Mouse (Mus musculus): ENCODE measurements around the gene Gm5741. TPM values are rescaled to one million over a fixed set of nuclear protein-coding genes. Genes with fewer than 3 reads are reported as not detected.
"Not testable (repeated sequence)": the region's sequence is repeated elsewhere in the genome, so short reads cannot be mapped to it uniquely, and the experiment has no call there.

Gene Gm5741
- polyA plus RNA-seq, 1 experiment from 2014 or later = not detected

- ATAC-seq (ENCODE audit: low read depth) = no peak
Measured at GRCm38 (mm10) chr8:85091526-85092090, 23.8 kb upstream of the Gm5741 start.

GRCm38 (mm10) chr8:85090856-85091255 is 23.1 kb upstream of the Gm5741 start:
- H3K9me3 ChIP-seq (replicated peaks; ENCODE audit: control insufficient read depth, low read length) = no peaks in the 10 kb centered on the region
- H3K27ac ChIP-seq (ENCODE audit: low read length) = no peak overlapping the region
- no peaks in the 10 kb centered on the region for H3K27me3 ChIP-seq (ENCODE audit: control insufficient read depth, insufficient read depth, low read depth, low read length)
- H3K4me2 ChIP-seq (ENCODE audit: low read depth, low read length) = no peak overlapping the region
- H3K36me3 ChIP-seq (ENCODE audit: control insufficient read depth, insufficient read depth) = peaks cover 8% of the 10 kb centered on the region
- no peaks in the 10 kb centered on the region for H3K4me1 ChIP-seq (ENCODE audit: control insufficient read depth, low read depth, low read length)
- no peak overlapping the region for H3K4me3 ChIP-seq (ENCODE audit: low read depth, low read length)
- H3K9ac ChIP-seq (ENCODE audit: low read depth, low read length) = no peak overlapping the region
- WGBS (ENCODE audit: insufficient replicate concordance) = 85% methylated on average over 11 of the region's 11 CpGs
- no peak for ATAC-seq (ENCODE audit: low read depth)

More at GRCm38 (mm10) chr8:85091526-85092090, 23.8 kb upstream of the Gm5741 start:
- no peak overlapping the region for H3K27ac ChIP-seq (ENCODE audit: low read length)
- H3K4me1 ChIP-seq (ENCODE audit: control insufficient read depth, low read depth, low read length) = no peaks in the 10 kb centered on the region
- H3K4me2 ChIP-seq (ENCODE audit: low read depth, low read length) = no peak overlapping the region
- H3K9ac ChIP-seq (ENCODE audit: low read depth, low read length) = no peak overlapping the region
- H3K9me3 ChIP-seq (replicated peaks; ENCODE audit: control insufficient read depth, low read length) = no peaks in the 10 kb centered on the region
- peaks cover 8% of the 10 kb centered on the region for H3K36me3 ChIP-seq (ENCODE audit: control insufficient read depth, insufficient read depth)
- H3K4me3 ChIP-seq (ENCODE audit: low read depth, low read length) = no peak overlapping the region
- H3K27me3 ChIP-seq (ENCODE audit: control insufficient read depth, insufficient read depth, low read depth, low read length) = no peaks in the 10 kb centered on the region
- WGBS (ENCODE audit: insufficient replicate concordance) = 65% methylated on average over 21 of the region's 21 CpGs

GRCm38 (mm10) chr8:85088771-85089170 is 21.0 kb upstream of the Gm5741 start:
- Histone ChIP-seq H3K36me3 (ENCODE audit: control insufficient read depth, insufficient read depth) (peaks cover 11% of the 10 kb centered on the region), H3K27me3 (ENCODE audit: control insufficient read depth, insufficient read depth, low read depth, low read length) (no peaks in the 10 kb centered on the region)
- ATAC-seq (ENCODE audit: low read depth) = no peak

GRCm38 (mm10) chr8:85086238-85086637 is 18.5 kb upstream of the Gm5741 start:
- H3K9ac ChIP-seq (ENCODE audit: low read depth, low read length) = no peak overlapping the region
- H3K27me3 ChIP-seq (ENCODE audit: control insufficient read depth, insufficient read depth, low read depth, low read length) = no peaks in the 10 kb centered on the region
- ATAC-seq (ENCODE audit: low read depth) = no peak
- H3K4me1 ChIP-seq (ENCODE audit: control insufficient read depth, low read depth, low read length) = peaks cover 26% of the 10 kb centered on the region
- no peak overlapping the region for H3K4me3 ChIP-seq (ENCODE audit: low read depth, low read length)
- no peak overlapping the region for H3K27ac ChIP-seq (ENCODE audit: low read length)
- 70% methylated on average over 3 of the region's 3 CpGs for WGBS (ENCODE audit: insufficient replicate concordance)
- no peaks in the 10 kb centered on the region for H3K9me3 ChIP-seq (replicated peaks; ENCODE audit: control insufficient read depth, low read length)
- no peak overlapping the region for H3K4me2 ChIP-seq (ENCODE audit: low read depth, low read length)
- H3K36me3 ChIP-seq (ENCODE audit: control insufficient read depth, insufficient read depth) = peaks cover 11% of the 10 kb centered on the region

More at GRCm38 (mm10) chr8:85088771-85089170, 21.0 kb upstream of the Gm5741 start:
- Histone ChIP-seq H3K4me2 (ENCODE audit: low read depth, low read length) (no peak overlapping the region), H3K4me3 (ENCODE audit: low read depth, low read length) (no peak overlapping the region), H3K9me3 (replicated peaks; ENCODE audit: control insufficient read depth, low read length) (no peaks in the 10 kb centered on the region), H3K9ac (ENCODE audit: low read depth, low read length) (no peak overlapping the region), H3K27ac (ENCODE audit: low read length) (no peak overlapping the region), H3K4me1 (ENCODE audit: control insufficient read depth, low read depth, low read length) (peaks cover 6% of the 10 kb centered on the region)
- 61% methylated on average over 2 of the region's 2 CpGs for WGBS (ENCODE audit: insufficient replicate concordance)

- H3K27ac ChIP-seq (ENCODE audit: low read length) = no peak overlapping the region
- H3K36me3 ChIP-seq (ENCODE audit: control insufficient read depth, insufficient read depth) = peaks cover 11% of the 10 kb centered on the region
- no peaks in the 10 kb centered on the region for H3K9me3 ChIP-seq (replicated peaks; ENCODE audit: control insufficient read depth, low read length)
- H3K4me2 ChIP-seq (ENCODE audit: low read depth, low read length) = peak overlapping the region; percentile 91
- 49% methylated on average over 8 of the region's 8 CpGs for WGBS (ENCODE audit: insufficient replicate concordance)
- H3K4me1 ChIP-seq (ENCODE audit: control insufficient read depth, low read depth, low read length) = peaks cover 32% of the 10 kb centered on the region
- no peak overlapping the region for H3K9ac ChIP-seq (ENCODE audit: low read depth, low read length)
- H3K27me3 ChIP-seq (ENCODE audit: control insufficient read depth, insufficient read depth, low read depth, low read length) = no peaks in the 10 kb centered on the region
- ATAC-seq (ENCODE audit: low read depth) = no peak
- peak overlapping the region; percentile 78 for H3K4me3 ChIP-seq (ENCODE audit: low read depth, low read length)
Measured at GRCm38 (mm10) chr8:85084633-85085032, 16.9 kb upstream of the Gm5741 start.

GRCm38 (mm10) chr8:85083108-85083813 is 15.5 kb upstream of the Gm5741 start, which contains the start of gene Man2b1:
Man2b1 (plus strand) TSS chr8:85083270.
- WGBS (ENCODE audit: insufficient replicate concordance) = under 1% methylated on average over 30 of the region's 30 CpGs
- peaks cover 9% of the 10 kb centered on the region for H3K36me3 ChIP-seq (ENCODE audit: control insufficient read depth, insufficient read depth)
- peak within 1 kb of the TSS; percentile 74 for H3K9ac ChIP-seq (ENCODE audit: low read depth, low read length)
- H3K4me3 ChIP-seq (ENCODE audit: low read depth, low read length) = peak within 1 kb of the TSS; percentile 78
- peak; percentile 89 for ATAC-seq (ENCODE audit: low read depth)
- H3K27ac ChIP-seq (ENCODE audit: low read length) = peak within 1 kb of the TSS; percentile 45
- no peaks in the 10 kb centered on the region for H3K9me3 ChIP-seq (replicated peaks; ENCODE audit: control insufficient read depth, low read length)
- no peaks in the 10 kb centered on the region for H3K27me3 ChIP-seq (ENCODE audit: control insufficient read depth, insufficient read depth, low read depth, low read length)
- H3K4me1 ChIP-seq (ENCODE audit: control insufficient read depth, low read depth, low read length) = peaks cover 39% of the 10 kb centered on the region
- peak within 1 kb of the TSS; percentile 91 for H3K4me2 ChIP-seq (ENCODE audit: low read depth, low read length)

- not testable (repeated sequence) for H3K36me3 ChIP-seq (ENCODE audit: control insufficient read depth, insufficient read depth); H3K4me3 ChIP-seq (ENCODE audit: low read depth, low read length); H3K9me3 ChIP-seq (replicated peaks; ENCODE audit: control insufficient read depth, low read length); H3K9ac ChIP-seq (ENCODE audit: low read depth, low read length); H3K27me3 ChIP-seq (ENCODE audit: control insufficient read depth, insufficient read depth, low read depth, low read length); ATAC-seq (ENCODE audit: low read depth)
- peaks cover 40% of the 10 kb centered on the region for H3K4me1 ChIP-seq (ENCODE audit: control insufficient read depth, low read depth, low read length)
- H3K27ac ChIP-seq (ENCODE audit: low read length) = 0 out of 2 replicates have a peak overlapping the region, but pooled peaks have one; percentile 9
- 28% methylated on average over 4 of the region's 4 CpGs for WGBS (ENCODE audit: insufficient replicate concordance)
- H3K4me2 ChIP-seq (ENCODE audit: low read depth, low read length) = peak overlapping the region; percentile 11; the same call in 1 of the 2 replicates
Measured at GRCm38 (mm10) chr8:85082169-85082568, 14.4 kb upstream of the Gm5741 start.

GRCm38 (mm10) chr8:85081216-85081555 is 13.4 kb upstream of the Gm5741 start, which contains the start of gene Wdr83:
Wdr83 (minus strand) TSS chr8:85081306.
- 0% methylated on average over 9 of the region's 9 CpGs for WGBS (ENCODE audit: insufficient replicate concordance)
- Histone ChIP-seq H3K36me3 (ENCODE audit: control insufficient read depth, insufficient read depth) (peaks cover 8% of the 10 kb centered on the region; the same call in 1 of the 2 replicates), H3K4me3 (ENCODE audit: low read depth, low read length) (peak within 1 kb of the TSS; percentile 89), H3K9me3 (replicated peaks; ENCODE audit: control insufficient read depth, low read length) (no peaks in the 10 kb centered on the region), H3K9ac (ENCODE audit: low read depth, low read length) (peak within 1 kb of the TSS; percentile 95), H3K27ac (ENCODE audit: low read length) (peak within 1 kb of the TSS; percentile 85), H3K4me1 (ENCODE audit: control insufficient read depth, low read depth, low read length) (peaks cover 48% of the 10 kb centered on the region), H3K4me2 (ENCODE audit: low read depth, low read length) (peak within 1 kb of the TSS; percentile 92), H3K27me3 (ENCODE audit: control insufficient read depth, insufficient read depth, low read depth, low read length) (no peaks in the 10 kb centered on the region)
- ATAC-seq (ENCODE audit: low read depth) = peak; percentile 66

Data from liver, embryonic 16.5 days (tissue).